Mouse (Mus musculus): Measurements from ENCODE around the gene Gga2. TPM values are rescaled to one million over a fixed set of nuclear protein-coding genes. Genes with fewer than 3 reads are reported as not detected.

Gga2 gene
- polyA plus RNA-seq, 1 experiment = 30.2 TPM

DNA sequence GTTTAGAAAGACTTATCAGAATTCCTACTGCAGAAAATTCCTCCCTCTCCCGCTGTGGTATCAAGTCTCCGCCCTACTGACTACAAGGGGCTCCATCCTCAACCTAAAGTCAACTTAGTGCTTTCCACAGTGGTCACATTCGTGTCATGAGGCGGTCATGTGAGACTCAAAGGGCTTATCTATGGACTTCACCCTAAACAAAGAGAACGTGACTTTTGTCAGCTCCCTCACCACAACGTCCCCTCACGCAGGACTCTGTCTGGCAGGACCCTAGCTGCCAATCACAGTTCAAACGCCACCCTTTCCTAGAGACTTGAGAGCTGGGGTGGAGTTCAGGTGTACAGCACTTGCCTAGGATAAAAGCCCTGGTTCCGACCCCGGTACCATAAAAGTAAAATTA is 8.1 kb downstream of the Gga2 start:
- Histone ChIP-seq H3K4me3 (ENCODE audit: insufficient read depth, low read length) (no peak overlapping the region), H3K4me1 (ENCODE audit: control insufficient read depth, insufficient read depth, low read length) (peaks cover 27% of the 10 kb centered on the region), H3K27ac (ENCODE audit: insufficient read depth, low read depth, low read length) (no peak overlapping the region)
- TF ChIP-seq POLR2A (IDR thresholded peaks at IDR 0.05; ENCODE audit: borderline replicate concordance, low read depth, low read length) = no peak

DNA sequence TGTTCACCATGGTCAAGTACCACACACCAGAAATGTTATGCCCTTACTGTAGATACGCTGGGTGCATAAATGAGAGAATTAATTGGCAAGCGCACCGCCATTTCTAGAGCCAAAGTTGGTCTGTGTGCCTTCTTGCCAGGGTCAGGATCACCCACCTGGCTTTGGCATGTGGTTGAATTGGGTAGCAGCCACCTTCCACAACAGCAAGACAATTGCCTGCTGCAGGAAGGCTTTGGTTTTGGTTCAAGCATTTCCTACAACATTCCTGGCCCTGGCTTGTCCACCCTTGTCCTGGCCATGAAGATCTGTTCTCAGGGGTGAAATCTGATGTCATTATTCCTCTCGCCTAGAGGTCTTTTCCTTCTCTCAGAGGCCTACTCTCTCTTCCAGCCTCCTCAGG is 8.7 kb downstream of the Gga2 start:
- peaks cover 25% of the 10 kb centered on the region for H3K4me1 ChIP-seq (ENCODE audit: control insufficient read depth, insufficient read depth, low read length)
- H3K27ac ChIP-seq (ENCODE audit: insufficient read depth, low read depth, low read length) = no peak overlapping the region
- no peak for TF ChIP-seq POLR2A (IDR thresholded peaks at IDR 0.05; ENCODE audit: borderline replicate concordance, low read depth, low read length)
- TF ChIP-seq CTCF (IDR thresholded peaks at IDR 0.05; ENCODE audit: low read depth, low read length) = no peak
- H3K4me3 ChIP-seq (ENCODE audit: insufficient read depth, low read length) = no peak overlapping the region

DNA sequence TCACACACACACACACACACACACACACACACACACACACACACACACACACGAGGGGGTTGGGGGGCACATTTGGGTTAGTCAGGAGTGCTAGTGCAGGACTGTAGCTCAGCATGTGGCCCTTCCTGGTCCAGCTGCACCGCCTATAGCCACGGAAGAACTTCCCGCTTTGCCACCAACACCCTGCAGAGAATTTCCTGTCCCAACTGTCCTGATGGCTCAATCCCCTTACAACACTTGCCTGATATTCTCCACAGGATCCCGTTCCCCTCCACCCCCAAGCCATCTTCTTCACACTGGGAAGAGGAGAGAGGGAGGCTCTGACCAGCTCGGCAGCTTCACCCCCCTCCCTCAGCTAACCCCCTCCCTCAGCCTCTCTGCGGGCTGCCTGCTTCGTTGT is 20.6 kb downstream of the Gga2 start:
- TF ChIP-seq CTCF (IDR thresholded peaks at IDR 0.05; ENCODE audit: low read depth, low read length) = no peak
- TF ChIP-seq POLR2A (IDR thresholded peaks at IDR 0.05; ENCODE audit: borderline replicate concordance, low read depth, low read length) = no peak
- no peak overlapping the region for H3K27ac ChIP-seq (ENCODE audit: insufficient read depth, low read depth, low read length)

DNA sequence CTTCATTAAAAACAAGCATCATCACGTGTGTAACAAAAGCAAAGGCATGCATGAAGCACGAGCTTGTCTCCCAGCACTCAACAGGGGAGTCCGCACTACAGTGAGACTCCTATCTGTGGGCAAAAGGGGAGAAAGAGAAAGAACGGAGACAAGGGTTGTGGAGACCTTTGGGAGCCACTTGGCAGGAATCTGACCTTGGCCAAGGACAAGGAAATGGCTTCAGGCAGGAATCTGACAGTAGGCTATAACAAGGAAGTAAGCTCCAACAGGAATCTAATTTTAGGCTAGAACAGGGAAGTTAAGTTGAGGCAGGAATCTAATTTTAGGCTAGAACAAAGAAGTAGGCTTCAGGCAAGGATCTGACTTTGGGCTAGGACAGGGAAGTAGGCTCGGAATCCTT is 25.1 kb downstream of the Gga2 start:
- H3K4me3 ChIP-seq (ENCODE audit: insufficient read depth, low read length) = no peak overlapping the region
- no peak overlapping the region for H3K27ac ChIP-seq (ENCODE audit: insufficient read depth, low read depth, low read length)
- TF ChIP-seq POLR2A (IDR thresholded peaks at IDR 0.05; ENCODE audit: borderline replicate concordance, low read depth, low read length) = no peak
- no peak for TF ChIP-seq CTCF (IDR thresholded peaks at IDR 0.05; ENCODE audit: low read depth, low read length)
- no peaks in the 10 kb centered on the region for H3K4me1 ChIP-seq (ENCODE audit: control insufficient read depth, insufficient read depth, low read length)

More for the DNA sequence above, 20.6 kb downstream of the Gga2 start:
- no peaks in the 10 kb centered on the region for H3K4me1 ChIP-seq (ENCODE audit: control insufficient read depth, insufficient read depth, low read length)
- no peak overlapping the region for H3K4me3 ChIP-seq (ENCODE audit: insufficient read depth, low read length)

DNA sequence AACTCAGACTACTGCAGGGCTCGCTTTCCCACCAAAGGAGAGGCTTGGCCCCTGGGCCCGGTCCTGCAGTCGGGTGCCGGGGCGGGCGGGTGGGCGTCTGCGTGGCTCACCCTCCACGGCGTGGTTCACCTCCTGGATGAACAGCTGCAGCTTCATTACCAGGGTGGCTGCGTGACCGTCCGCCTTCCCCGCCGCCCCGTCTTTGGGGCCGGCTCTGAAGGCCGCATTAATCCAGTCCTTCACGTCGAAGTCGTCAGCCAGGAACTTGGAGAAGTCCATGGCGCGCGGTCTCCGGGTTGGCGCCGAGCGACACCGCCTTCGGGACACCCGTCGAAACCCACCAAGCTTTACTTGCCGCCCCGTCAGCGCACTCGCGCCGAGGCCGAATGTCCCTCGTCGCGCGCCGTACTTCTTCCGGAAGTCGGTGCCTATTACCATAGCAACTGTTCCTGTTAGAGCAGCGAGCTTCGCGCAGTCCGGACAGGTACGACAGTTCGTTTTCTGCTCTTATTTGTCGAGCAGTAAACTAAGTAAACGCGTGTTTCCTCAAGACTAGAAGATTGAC is 39.6 kb downstream of the Gga2 start, which contains the start of gene Cog7:
Cog7 (minus strand) TSS at position 405 of the 565 bp plus-strand sequence.
- TF ChIP-seq CTCF (IDR thresholded peaks at IDR 0.05; ENCODE audit: low read depth, low read length) (no peak), POLR2A (IDR thresholded peaks at IDR 0.05; ENCODE audit: borderline replicate concordance, low read depth, low read length) (no peak)
- peak within 1 kb of the TSS; percentile 88 for H3K4me3 ChIP-seq (ENCODE audit: insufficient read depth, low read length)
- H3K4me1 ChIP-seq (ENCODE audit: control insufficient read depth, insufficient read depth, low read length) = peaks cover 25% of the 10 kb centered on the region
- H3K27ac ChIP-seq (ENCODE audit: insufficient read depth, low read depth, low read length) = peak within 1 kb of the TSS; percentile 88

DNA sequence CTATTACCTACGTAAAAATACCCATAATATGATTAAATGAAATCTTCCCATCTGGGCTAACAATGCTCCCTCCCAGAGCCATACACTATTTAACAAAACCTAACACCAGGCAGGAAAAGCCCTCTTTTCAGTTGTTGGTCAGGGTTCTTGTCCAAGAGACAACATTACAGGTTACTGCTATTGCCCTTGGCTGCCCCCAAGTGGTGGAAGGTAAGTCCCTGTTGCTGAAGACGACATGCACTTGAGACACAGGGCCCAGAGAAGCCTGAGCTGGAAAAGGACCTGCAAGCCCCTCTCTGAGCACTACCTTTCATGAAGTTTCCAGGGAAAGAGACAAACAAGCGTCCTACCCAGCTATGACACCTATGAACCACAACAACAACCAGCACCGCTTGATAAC is 46.0 kb downstream of the Gga2 start:
- Histone ChIP-seq H3K27ac (ENCODE audit: insufficient read depth, low read depth, low read length) (no peak overlapping the region), H3K4me3 (ENCODE audit: insufficient read depth, low read length) (no peak overlapping the region), H3K4me1 (ENCODE audit: control insufficient read depth, insufficient read depth, low read length) (peaks cover 15% of the 10 kb centered on the region)
- TF ChIP-seq POLR2A (IDR thresholded peaks at IDR 0.05; ENCODE audit: borderline replicate concordance, low read depth, low read length) (no peak), CTCF (IDR thresholded peaks at IDR 0.05; ENCODE audit: low read depth, low read length) (no peak; the same call in 1 of the 2 replicates)

DNA sequence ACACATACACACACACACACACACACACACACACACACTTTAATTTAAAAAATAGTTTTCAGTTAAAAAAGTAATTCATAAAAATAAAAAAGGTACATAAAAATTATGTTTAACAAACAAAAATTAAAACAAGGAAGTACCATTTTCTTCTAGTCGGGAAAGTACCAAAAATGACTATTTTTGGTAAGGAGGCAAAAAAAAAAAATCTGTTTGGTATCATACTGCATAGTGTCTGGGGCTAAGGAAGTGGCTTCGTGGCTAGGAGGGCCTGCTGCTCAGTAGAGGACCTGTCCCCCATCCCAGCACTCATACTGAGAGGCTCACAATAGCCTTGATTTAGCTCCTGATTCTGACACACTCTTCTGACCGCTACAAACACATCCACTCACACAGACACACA is 49.3 kb downstream of the Gga2 start:
- Histone ChIP-seq H3K27ac (ENCODE audit: insufficient read depth, low read depth, low read length) (peak overlapping the region; percentile 26; the same call in 1 of the 2 replicates), H3K4me1 (ENCODE audit: control insufficient read depth, insufficient read depth, low read length) (peaks cover 15% of the 10 kb centered on the region), H3K4me3 (ENCODE audit: insufficient read depth, low read length) (no peak overlapping the region)
- no peak for TF ChIP-seq POLR2A (IDR thresholded peaks at IDR 0.05; ENCODE audit: borderline replicate concordance, low read depth, low read length)
- no peak for TF ChIP-seq CTCF (IDR thresholded peaks at IDR 0.05; ENCODE audit: low read depth, low read length)

DNA sequence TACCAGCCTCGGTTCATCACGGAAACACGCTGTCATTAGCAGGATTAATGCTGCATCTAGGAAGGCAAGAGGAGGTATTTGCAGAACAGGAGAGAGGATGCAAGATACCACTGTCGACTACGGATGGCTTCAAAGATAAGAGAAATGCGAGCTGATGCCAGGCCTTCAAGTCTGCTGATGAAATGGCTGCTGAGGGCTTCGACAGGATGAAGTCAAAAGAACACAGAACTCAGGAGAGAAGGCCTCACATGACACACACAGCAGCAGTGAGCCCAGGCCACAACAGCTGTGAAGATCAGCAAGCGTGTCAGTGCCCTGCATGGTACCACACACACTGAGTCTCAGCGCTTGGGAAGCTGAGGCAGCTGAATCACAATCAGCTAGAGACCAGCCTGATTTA is 50.8 kb downstream of the Gga2 start:
- TF ChIP-seq POLR2A (IDR thresholded peaks at IDR 0.05; ENCODE audit: borderline replicate concordance, low read depth, low read length) = no peak
- no peak for TF ChIP-seq CTCF (IDR thresholded peaks at IDR 0.05; ENCODE audit: low read depth, low read length)
- H3K4me3 ChIP-seq (ENCODE audit: insufficient read depth, low read length) = no peak overlapping the region
- H3K27ac ChIP-seq (ENCODE audit: insufficient read depth, low read depth, low read length) = no peak overlapping the region
- peaks cover 15% of the 10 kb centered on the region for H3K4me1 ChIP-seq (ENCODE audit: control insufficient read depth, insufficient read depth, low read length)

DNA sequence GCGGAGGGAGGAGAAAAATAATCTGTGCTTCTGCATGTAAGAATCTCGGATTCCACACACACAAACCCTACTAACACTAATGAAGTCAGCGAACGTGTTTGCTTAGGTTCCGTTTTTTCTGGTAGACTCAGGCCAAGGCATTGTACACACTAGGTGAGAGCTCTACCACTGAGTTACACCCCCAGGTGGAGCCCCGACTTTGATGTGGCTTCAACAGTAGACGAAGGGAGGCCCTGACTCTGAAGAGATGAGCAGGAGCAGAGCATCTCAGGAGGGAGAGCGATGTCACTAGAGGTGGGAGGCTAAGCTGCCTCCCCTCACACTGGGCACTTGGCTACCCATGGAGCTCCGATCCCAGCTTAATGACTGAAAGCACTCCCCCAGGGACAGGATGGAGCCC is 52.2 kb downstream of the Gga2 start:
- Histone ChIP-seq H3K4me3 (ENCODE audit: insufficient read depth, low read length) (no peak overlapping the region), H3K4me1 (ENCODE audit: control insufficient read depth, insufficient read depth, low read length) (peaks cover 15% of the 10 kb centered on the region), H3K27ac (ENCODE audit: insufficient read depth, low read depth, low read length) (no peak overlapping the region)
- no peak for TF ChIP-seq CTCF (IDR thresholded peaks at IDR 0.05; ENCODE audit: low read depth, low read length)
- no peak for TF ChIP-seq POLR2A (IDR thresholded peaks at IDR 0.05; ENCODE audit: borderline replicate concordance, low read depth, low read length)

DNA sequence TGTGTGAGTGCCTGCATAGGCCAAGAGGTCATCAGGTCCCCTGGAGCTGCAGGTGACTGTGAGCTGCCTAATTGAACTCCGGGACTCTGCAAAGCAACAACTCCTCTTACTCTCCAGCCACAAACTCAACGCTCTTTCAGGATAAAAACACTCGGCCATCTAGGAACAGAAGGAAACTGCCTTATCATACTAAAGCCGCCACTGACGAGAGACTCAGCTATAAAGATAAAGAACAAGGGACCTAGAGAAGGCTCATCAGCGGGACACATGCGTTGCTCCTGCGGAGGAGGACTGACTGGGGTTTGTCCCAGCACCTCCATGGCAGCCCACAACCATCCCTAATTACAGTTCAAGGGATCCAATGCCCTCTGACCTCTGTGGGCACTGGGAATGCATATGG is 52.8 kb downstream of the Gga2 start:
- no peak overlapping the region for H3K27ac ChIP-seq (ENCODE audit: insufficient read depth, low read depth, low read length)
- no peak for TF ChIP-seq POLR2A (IDR thresholded peaks at IDR 0.05; ENCODE audit: borderline replicate concordance, low read depth, low read length)
- no peak for TF ChIP-seq CTCF (IDR thresholded peaks at IDR 0.05; ENCODE audit: low read depth, low read length)
- H3K4me1 ChIP-seq (ENCODE audit: control insufficient read depth, insufficient read depth, low read length) = peaks cover 15% of the 10 kb centered on the region
- no peak overlapping the region for H3K4me3 ChIP-seq (ENCODE audit: insufficient read depth, low read length)

DNA sequence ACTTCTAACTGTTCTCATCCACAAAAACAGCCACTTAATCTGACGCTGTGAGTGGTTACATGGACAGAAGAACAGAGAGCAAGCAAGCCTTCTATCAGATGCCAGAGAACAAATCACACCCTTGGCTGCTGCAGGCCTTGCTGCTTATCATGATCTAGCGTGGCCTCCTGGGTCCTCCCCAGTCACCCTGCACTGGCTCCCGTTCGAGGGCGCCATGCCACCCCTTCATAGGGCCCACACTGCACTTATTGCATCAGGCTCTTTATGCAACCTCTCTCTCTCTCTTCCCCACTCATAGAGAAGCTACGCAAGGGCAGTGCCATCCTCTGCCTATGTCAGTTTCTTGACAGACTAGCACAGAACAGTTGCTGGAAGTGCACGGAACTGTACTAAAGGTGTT is 54.9 kb downstream of the Gga2 start:
- Histone ChIP-seq H3K4me1 (ENCODE audit: control insufficient read depth, insufficient read depth, low read length) (peaks cover 7% of the 10 kb centered on the region), H3K27ac (ENCODE audit: insufficient read depth, low read depth, low read length) (no peak overlapping the region), H3K4me3 (ENCODE audit: insufficient read depth, low read length) (no peak overlapping the region)
- no peak for TF ChIP-seq CTCF (IDR thresholded peaks at IDR 0.05; ENCODE audit: low read depth, low read length)
- TF ChIP-seq POLR2A (IDR thresholded peaks at IDR 0.05; ENCODE audit: borderline replicate concordance, low read depth, low read length) = no peak

All from bone marrow macrophage, adult 2 months (primary cell).